Mouse (Mus musculus): ENCODE measurements around the gene Gm10128.
"Not testable (repeated sequence)": the region's sequence is repeated elsewhere in the genome, so short reads cannot be mapped to it uniquely, and the experiment has no call there.

The Gm10128 gene

GRCm38 (mm10) chr14:7643872-7644271 is at the start of gene Gm10128:
Gm10128 (minus strand) TSS chr14:7643972.
- in situ Hi-C loops (cut with MboI, MseI) = not testable (repeated sequence)

- in situ Hi-C loops (cut with MboI, MseI) = not testable (repeated sequence)
Observed at GRCm38 (mm10) chr14:7681170-7681569, 37.4 kb upstream of the Gm10128 start.

- in situ Hi-C loops (cut with MboI, MseI) = loop anchor here (10.0 kb wide), 1 partner anchor 88 kb away; no protein-coding TSS in a partner anchor
Observed at GRCm38 (mm10) chr14:7662491-7662890, 18.7 kb upstream of the Gm10128 start.

GRCm38 (mm10) chr14:7658101-7659074 is 14.6 kb upstream of the Gm10128 start:
- in situ Hi-C loops (cut with MboI, MseI) = not testable (repeated sequence)

GRCm38 (mm10) chr14:7657456-7657855 is 13.7 kb upstream of the Gm10128 start:
- in situ Hi-C loops (cut with MboI, MseI) = not testable (repeated sequence)

GRCm38 (mm10) chr14:7595492-7595891 is 48.3 kb downstream of the Gm10128 start, which contains the start of gene Gm10338:
Gm10338 (minus strand) TSS chr14:7595592.
- in situ Hi-C loops (cut with MboI, MseI) = not testable (repeated sequence)

All from T-helper 1 cell (primary cell).